Comparison of ENCODE assay signal across 19 mouse cellular contexts in genomic region chr14:73252276-73252675, GRCm38 (mm10). TPM values are rescaled to one million over a fixed set of nuclear protein-coding genes. Genes with fewer than 3 reads are reported as not detected.
DNase-seq lines count a peak whose midpoint lies in the region; ATAC-seq and TF ChIP-seq lines count a peak whose summit lies in the region.
"Had no signal": no experiment of that assay in that cellular context is flagged by ENCODE, and none has a peak within 500 bp of the region (broad histone marks: within the 10 kb centered on the region; RNA-seq: fewer than 3 reads in every experiment).

No protein-coding gene starts in this region.

- no peak overlapping the region for H3K4me3 ChIP-seq in gastrocnemius, adult 2 months
- H3K4me3 ChIP-seq in kidney, embryonic 14.5 days (ENCODE audit: low read length): no peak overlapping the region
- H3K4me3 ChIP-seq in liver, embryonic 12.5 days: no peak overlapping the region
- H3K4me3 ChIP-seq in liver, embryonic 11.5 days (ENCODE audit: low read depth, low read length): no peak overlapping the region
- no peak overlapping the region for H3K4me3 ChIP-seq in stomach, postnatal 0 days (ENCODE audit: low read depth, low read length)
- H3K4me3 ChIP-seq: embryonic facial prominence, embryonic 12.5 days; forebrain, embryonic 15.5 days; limb, embryonic 15.5 days; myocyte; neural tube, embryonic 15.5 days had no signal

- H3K4me2 ChIP-seq in kidney, embryonic 14.5 days (replicated peaks; ENCODE audit: low read depth, low read length): no peak overlapping the region
- no peak overlapping the region for H3K4me2 ChIP-seq in liver, embryonic 12.5 days
- no peak overlapping the region for H3K4me2 ChIP-seq in liver, embryonic 11.5 days
- no peak overlapping the region for H3K4me2 ChIP-seq in stomach, postnatal 0 days (replicated peaks; ENCODE audit: low read depth)
- H3K4me2 ChIP-seq: embryonic facial prominence, embryonic 12.5 days; forebrain, embryonic 15.5 days; limb, embryonic 15.5 days; neural tube, embryonic 15.5 days had no signal

- intact Hi-C loops in gastrocnemius, adult 2 months (cut with DNase I): no loop called here

- H3K9me3 ChIP-seq in kidney, embryonic 14.5 days (ENCODE audit: control insufficient read depth, low read length): no peaks in the 10 kb centered on the region
- H3K9me3 ChIP-seq in liver, embryonic 12.5 days (replicated peaks): no peaks in the 10 kb centered on the region
- no peaks in the 10 kb centered on the region for H3K9me3 ChIP-seq in liver, embryonic 11.5 days (ENCODE audit: control insufficient read depth, low read length)
- no peaks in the 10 kb centered on the region for H3K9me3 ChIP-seq in stomach, postnatal 0 days (ENCODE audit: control insufficient read depth, low read length)
- H3K9me3 ChIP-seq: embryonic facial prominence, embryonic 12.5 days; forebrain, embryonic 15.5 days; limb, embryonic 15.5 days; neural tube, embryonic 15.5 days had no signal

- no peak overlapping the region for H3K9ac ChIP-seq in kidney, embryonic 14.5 days (ENCODE audit: low read depth, low read length)
- no peak overlapping the region for H3K9ac ChIP-seq in liver, embryonic 12.5 days
- H3K9ac ChIP-seq in liver, embryonic 11.5 days (ENCODE audit: low read depth, low read length): no peak overlapping the region
- H3K9ac ChIP-seq in stomach, postnatal 0 days (ENCODE audit: low read length): no peak overlapping the region
- H3K9ac ChIP-seq: embryonic facial prominence, embryonic 12.5 days; forebrain, embryonic 15.5 days; limb, embryonic 15.5 days; neural tube, embryonic 15.5 days had no signal

- no peaks in the 10 kb centered on the region for H3K36me3 ChIP-seq in kidney, embryonic 14.5 days (ENCODE audit: control insufficient read depth, insufficient read depth, low read length)
- H3K36me3 ChIP-seq in liver, embryonic 12.5 days: peaks cover 12% of the 10 kb centered on the region; the same call in 1 of the 2 replicates
- no peaks in the 10 kb centered on the region for H3K36me3 ChIP-seq in liver, embryonic 11.5 days (ENCODE audit: control insufficient read depth, insufficient read depth, low read length)
- H3K36me3 ChIP-seq in stomach, postnatal 0 days (ENCODE audit: control insufficient read depth, insufficient read depth, low read length): no peaks in the 10 kb centered on the region
- H3K36me3 ChIP-seq: embryonic facial prominence, embryonic 12.5 days; forebrain, embryonic 15.5 days; limb, embryonic 15.5 days; neural tube, embryonic 15.5 days had no signal

- no peaks in the 10 kb centered on the region for H3K4me1 ChIP-seq in kidney, embryonic 14.5 days (ENCODE audit: control insufficient read depth, insufficient read depth, low read length)
- H3K4me1 ChIP-seq in liver, embryonic 12.5 days: peaks cover 5% of the 10 kb centered on the region
- H3K4me1 ChIP-seq in liver, embryonic 11.5 days (replicated peaks; ENCODE audit: control insufficient read depth, insufficient read depth, low read length): peaks cover 2% of the 10 kb centered on the region; the same call in 1 of the 2 replicates
- no peaks in the 10 kb centered on the region for H3K4me1 ChIP-seq in stomach, postnatal 0 days (replicated peaks; ENCODE audit: control insufficient read depth, insufficient read depth)
- H3K4me1 ChIP-seq: embryonic facial prominence, embryonic 12.5 days; forebrain, embryonic 15.5 days; limb, embryonic 15.5 days; neural tube, embryonic 15.5 days had no signal

- ATAC-seq in kidney, embryonic 14.5 days (ENCODE audit: low FRiP score, low TSS enrichment): no peak
- ATAC-seq in liver, embryonic 12.5 days: no peak
- no peak for ATAC-seq in liver, embryonic 11.5 days (replicated peaks; ENCODE audit: low FRiP score)
- no peak for ATAC-seq in stomach, postnatal 0 days (ENCODE audit: low FRiP score, low TSS enrichment)
- ATAC-seq: forebrain, embryonic 15.5 days; lung, postnatal 0 days had no signal

- no peak for TF ChIP-seq CTCF in gastrocnemius, adult 2 months (IDR thresholded peaks at IDR 0.05)
- TF ChIP-seq CTCF in stomach, postnatal 0 days (IDR thresholded peaks at IDR 0.05; ENCODE audit: low read depth): no peak

- no peak for TF ChIP-seq EP300 in stomach, postnatal 0 days (optimal IDR thresholded peaks at IDR 0.05)

- no peaks in the 10 kb centered on the region for H3K27me3 ChIP-seq in kidney, embryonic 14.5 days (ENCODE audit: control insufficient read depth, insufficient read depth, low read length)
- no peaks in the 10 kb centered on the region for H3K27me3 ChIP-seq in liver, embryonic 12.5 days (replicated peaks)
- H3K27me3 ChIP-seq in liver, embryonic 11.5 days (replicated peaks; ENCODE audit: control insufficient read depth, insufficient read depth, low read length): no peaks in the 10 kb centered on the region
- H3K27me3 ChIP-seq in stomach, postnatal 0 days (ENCODE audit: control insufficient read depth, insufficient read depth, low read length): no peaks in the 10 kb centered on the region
- H3K27me3 ChIP-seq: embryonic facial prominence, embryonic 12.5 days; forebrain, embryonic 15.5 days; limb, embryonic 15.5 days; neural tube, embryonic 15.5 days had no signal

- no peak for DNase-seq in gastrocnemius, adult 2 months
- DNase-seq in gastrocnemius, postnatal 25 days: no peak
- no peak for DNase-seq in kidney, postnatal 4 days
- DNase-seq in liver, embryonic 11.5 days (ENCODE audit: low spot score): no peak
- no peak for DNase-seq in stomach, postnatal 0 days (ENCODE audit: low spot score)
- no peak for DNase-seq in cerebellum, postnatal 25 days
- DNase-seq: adrenal gland, adult 2 months; cerebellum, adult 2 months; midbrain, embryonic 14.5 days; right cerebral cortex, postnatal 4 days; thymus, adult 2 months had no signal

- WGBS in kidney, embryonic 14.5 days: 80% methylated on average over 2 of the region's 2 CpGs
- 91% methylated on average over 2 of the region's 2 CpGs for WGBS in liver, embryonic 12.5 days (ENCODE audit: insufficient replicate concordance)
- WGBS in liver, embryonic 11.5 days: 88% methylated on average over 2 of the region's 2 CpGs
- WGBS in stomach, postnatal 0 days: 50% methylated on average over 2 of the region's 2 CpGs

- peak overlapping the region; percentile 48; the same call in 1 of the 2 replicates for H3K27ac ChIP-seq in gastrocnemius, adult 2 months
- peak overlapping the region; percentile 24 for H3K27ac ChIP-seq in kidney, embryonic 14.5 days (ENCODE audit: low read depth, low read length)
- H3K27ac ChIP-seq in liver, embryonic 12.5 days: peak overlapping the region; percentile 30; the same call in 1 of the 2 replicates
- H3K27ac ChIP-seq in liver, embryonic 11.5 days (ENCODE audit: low read depth, low read length): no peak overlapping the region
- H3K27ac ChIP-seq in stomach, postnatal 0 days (replicated peaks): peak overlapping the region; percentile 19
- H3K27ac ChIP-seq: embryonic facial prominence, embryonic 12.5 days; forebrain, embryonic 15.5 days; limb, embryonic 15.5 days; neural tube, embryonic 15.5 days had no signal

RNA-seq across cellular contexts. Expression of gene Lpar6, which starts 14.6 kb away (rescaled TPM):
- total RNA-seq in gastrocnemius, adult 2 months (2021): under 1 TPM; 0.59 to 0.82 TPM
- 1 to 10 TPM; 1.5 to 1.6 TPM for total RNA-seq in gastrocnemius, postnatal 25 days (2021)
- 15.5 and 15.7 TPM in 2 replicates for polyA plus RNA-seq in kidney, embryonic 14.5 days (2014; fragmentation: Nextera tagmentation; extraction: Ambion mirVana)
- polyA plus RNA-seq in liver, embryonic 12.5 days (2016; fragmentation: Nextera tagmentation; extraction: Ambion mirVana): 5.5 TPM in 2 replicates
- 9.3 and 9.8 TPM in 2 replicates for polyA plus RNA-seq in liver, embryonic 11.5 days (2014; fragmentation: Nextera tagmentation; extraction: Ambion mirVana)
- 12.2 and 12.4 TPM in 2 replicates for polyA plus RNA-seq in stomach, postnatal 0 days (2015; fragmentation: Nextera tagmentation; extraction: Ambion mirVana)
